Mouse (Mus musculus) embryonic fibroblast, embryonic 13.5 days (primary cell): ENCODE measurements around the gene Nvl.

Experiments
- CTCF ChIP-seq: IDR thresholded peaks from 2 replicates; pipeline ENCODE4 v1.5.1; 2011; ENCODE audit warnings: mild to moderate bottlenecking, control low read depth, low read length, moderate library complexity, borderline replicate concordance; ENCODE audit not compliant: insufficient read depth
- POLR2A ChIP-seq: IDR thresholded peaks from 2 replicates; pipeline ENCODE4 v1.6.1; 2011; ENCODE audit warnings: low read depth, mild to moderate bottlenecking, control low read depth, low read length, moderate library complexity

DNA sequence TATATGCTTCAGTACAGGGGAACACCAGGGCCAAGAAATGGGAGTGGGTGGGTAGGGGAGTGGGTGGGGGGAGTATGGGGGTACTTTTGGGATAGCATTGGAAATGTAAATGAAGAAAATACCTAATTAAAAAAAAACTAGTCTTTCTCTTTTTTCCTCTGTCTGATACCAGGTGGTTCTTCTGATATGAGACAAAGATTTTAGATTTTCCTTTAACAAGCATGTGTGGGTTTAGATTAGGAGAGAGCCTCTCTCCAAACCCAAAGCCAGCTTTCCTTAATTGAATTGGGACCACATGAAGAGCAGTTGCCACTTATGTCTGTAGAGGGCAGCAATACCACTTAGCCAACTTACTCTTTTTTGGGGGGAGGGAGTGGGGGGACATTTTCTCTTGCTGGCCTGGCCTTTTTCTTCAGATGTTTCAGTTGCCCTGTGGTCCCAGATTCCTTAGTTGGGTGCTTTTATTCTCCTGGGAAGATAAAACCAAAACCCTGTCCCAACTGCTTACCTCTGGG lies 94.6 kb downstream of the Nvl start:
- no peak for TF ChIP-seq POLR2A
- no peak for TF ChIP-seq CTCF
